Mouse (Mus musculus): ENCODE data around the gene Rnf113a2.

The Rnf113a2 gene

DNA sequence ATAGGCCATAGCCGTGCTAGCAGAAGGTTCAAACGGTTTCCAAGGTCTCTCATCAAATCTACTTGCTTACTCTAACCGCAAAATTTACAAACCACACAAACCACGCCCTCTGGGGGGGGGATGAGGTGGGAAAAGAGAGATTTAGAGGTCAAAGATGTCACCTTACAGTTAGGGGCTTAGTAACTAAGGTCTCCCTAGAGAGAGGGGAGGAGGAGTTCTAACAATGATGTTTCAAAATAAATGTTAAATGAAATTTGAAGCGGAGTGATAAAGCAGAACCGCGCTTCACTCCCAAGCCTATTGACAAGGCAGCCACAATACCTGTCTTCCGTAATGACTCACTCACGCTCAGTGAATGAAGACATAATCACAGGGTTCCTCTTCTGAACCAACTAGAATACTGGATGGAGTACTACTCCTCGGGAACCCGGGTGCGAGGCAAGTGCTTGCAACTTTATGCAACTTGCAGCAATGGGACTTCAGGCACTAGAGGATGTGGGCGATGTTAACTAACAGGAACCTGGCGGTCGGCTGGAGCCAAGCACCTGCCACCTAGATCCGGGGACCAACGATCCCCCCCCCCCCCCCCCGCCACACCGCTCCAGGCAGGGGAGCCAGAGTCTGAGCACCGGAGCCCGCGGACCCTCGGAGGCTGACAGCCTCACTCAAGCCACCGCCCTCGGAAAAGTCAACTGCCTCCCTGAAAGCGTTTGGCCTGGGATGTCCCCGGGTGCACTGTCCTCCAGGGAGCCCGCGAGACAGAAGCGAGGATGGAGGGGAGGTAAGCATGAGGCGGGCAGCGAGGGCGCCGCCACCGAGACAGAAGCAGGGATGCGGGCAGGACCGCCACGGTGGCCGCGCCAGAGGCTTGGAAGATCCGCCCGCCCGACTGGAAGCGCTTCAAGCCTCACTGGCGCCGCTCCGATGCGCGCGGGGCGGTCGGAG lies 8.8 kb upstream of the Rnf113a2 start:
- in situ Hi-C loops (cut with MboI): no loop called here

DNA sequence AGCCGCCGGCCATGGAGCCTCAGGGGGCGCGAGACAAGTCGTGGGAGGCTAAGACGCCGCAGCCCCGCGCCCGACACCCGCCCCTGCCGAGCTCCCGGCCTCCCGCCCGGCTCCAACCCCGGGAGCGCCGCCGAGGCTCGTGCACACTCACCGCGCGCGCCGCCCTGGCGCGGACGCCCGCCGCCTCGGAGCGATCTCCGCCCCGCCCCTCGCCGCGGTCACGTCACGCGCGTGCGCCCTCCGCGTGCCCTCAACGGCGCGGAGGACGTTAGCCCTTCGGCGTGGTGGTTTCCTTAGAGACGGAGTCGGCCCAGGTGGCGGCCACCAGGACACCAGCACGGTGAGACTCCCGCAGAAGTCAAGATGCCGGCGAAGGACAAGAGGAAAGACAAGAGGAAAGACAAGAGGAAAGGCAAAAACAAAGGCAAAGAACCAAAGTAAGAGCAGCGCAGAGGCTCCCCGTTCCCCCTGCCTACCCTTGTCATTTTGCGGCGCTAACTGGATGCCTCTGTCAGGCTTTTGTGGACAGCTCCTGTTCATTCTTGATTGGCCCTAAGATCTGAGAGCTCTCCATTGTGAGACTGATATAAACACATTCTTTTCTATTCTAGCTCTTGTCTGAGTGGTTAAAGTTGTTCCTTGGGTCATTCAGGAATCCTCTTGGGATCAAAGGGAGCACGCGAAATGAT lies 8.0 kb upstream of the Rnf113a2 start, which contains the start of the genes Entpd5 and Bbof1:
TSS of gene Entpd5 (minus strand) at position 211 of the 689 bp plus-strand sequence.
TSS of gene Bbof1 (plus strand) at position 253 of the 689 bp plus-strand sequence.
- in situ Hi-C loops (cut with MboI): no loop called here

DNA sequence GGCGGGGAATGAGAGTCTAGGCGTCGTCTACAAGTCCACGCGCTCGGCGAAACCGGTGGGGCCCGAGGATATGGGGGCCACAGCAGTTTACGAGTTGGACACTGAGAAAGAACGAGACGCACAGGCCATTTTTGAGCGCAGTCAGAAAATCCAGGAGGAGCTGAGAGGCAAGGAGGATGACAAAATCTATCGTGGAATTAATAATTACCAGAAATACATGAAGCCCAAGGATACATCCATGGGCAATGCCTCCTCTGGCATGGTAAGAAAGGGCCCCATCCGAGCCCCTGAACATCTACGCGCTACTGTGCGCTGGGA lies 568 bp downstream of the Rnf113a2 start:
- in situ Hi-C loops (cut with MboI): loop anchor here (5.0 kb wide), 1 partner anchor 35 kb away; the partner anchor contains the start of genes Aldh6a1 and Lin52

GRCm38 (mm10) chr12:84423990-84424389 lies 7.0 kb downstream of the Rnf113a2 start:
- in situ Hi-C loops (cut with MboI): no loop called here

GRCm38 (mm10) chr12:84429825-84430224 lies 12.8 kb downstream of the Rnf113a2 start:
- in situ Hi-C loops (cut with MboI): no loop called here

DNA sequence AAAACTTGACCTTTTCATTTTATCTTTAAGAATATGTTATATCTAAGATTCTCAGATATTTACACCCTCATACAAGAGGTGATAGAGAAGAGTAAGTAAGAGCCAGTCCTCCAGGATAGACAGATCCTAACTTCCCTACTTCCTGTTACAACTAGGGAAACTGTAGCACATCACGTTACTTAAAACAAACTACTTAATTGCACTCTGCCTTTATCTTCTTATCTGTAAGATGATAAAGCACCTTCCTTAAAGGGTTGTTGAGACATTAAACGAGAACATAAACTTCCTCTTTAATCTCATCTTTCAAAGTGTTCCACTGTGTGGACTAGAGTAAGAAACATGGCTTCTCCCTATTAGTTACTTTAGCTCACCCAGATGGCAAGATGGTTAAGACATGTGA lies 21.7 kb downstream of the Rnf113a2 start:
- in situ Hi-C loops (cut with MboI): no loop called here

GRCm38 (mm10) chr12:84442526-84442925 lies 25.5 kb downstream of the Rnf113a2 start:
- in situ Hi-C loops (cut with MboI): no loop called here

GRCm38 (mm10) chr12:84447386-84447785 lies 30.4 kb downstream of the Rnf113a2 start:
- in situ Hi-C loops (cut with MboI): no loop called here

DNA sequence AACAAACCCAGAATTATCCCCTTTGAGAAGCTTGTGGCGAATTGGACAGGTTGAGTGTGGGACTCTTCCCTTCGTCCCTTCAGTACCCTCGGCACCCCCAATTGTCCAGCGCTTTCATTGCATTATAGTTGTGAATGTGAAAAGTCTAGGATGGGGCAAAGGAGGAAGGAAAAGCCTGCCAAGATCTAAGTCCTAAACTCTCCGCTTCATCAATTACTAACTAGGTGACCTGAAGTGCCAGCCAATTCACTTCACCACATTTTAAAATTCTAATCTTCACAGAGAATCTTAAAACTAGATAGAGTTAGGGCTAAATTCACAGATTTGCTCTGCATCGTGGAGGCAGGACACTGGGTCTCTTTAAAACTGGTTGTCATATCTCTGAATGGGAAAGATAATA lies 31.2 kb downstream of the Rnf113a2 start:
- in situ Hi-C loops (cut with MboI): no loop called here

DNA sequence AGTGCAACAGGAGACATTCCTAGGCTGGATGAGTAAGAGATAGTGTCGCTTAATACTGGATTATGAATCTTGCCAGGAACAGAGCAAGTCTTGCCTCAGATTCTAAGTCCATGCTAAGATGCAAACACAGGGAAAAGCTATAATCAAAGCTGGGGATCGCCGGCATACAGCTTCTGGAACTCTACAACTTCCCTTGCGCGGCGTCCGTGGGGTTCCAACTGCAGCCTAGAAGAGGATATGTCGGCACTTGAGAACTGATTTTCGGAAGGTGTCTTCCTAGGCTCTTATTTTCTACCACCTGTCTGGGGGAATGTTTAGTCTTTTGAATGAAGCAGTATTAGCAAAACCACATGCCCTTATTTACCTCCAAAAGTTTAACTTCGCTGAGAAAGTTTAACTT lies 32.9 kb downstream of the Rnf113a2 start:
- in situ Hi-C loops (cut with MboI): loop anchor here (5.0 kb wide), 1 partner anchor 33 kb away; the partner anchor contains the start of gene Rnf113a2

DNA sequence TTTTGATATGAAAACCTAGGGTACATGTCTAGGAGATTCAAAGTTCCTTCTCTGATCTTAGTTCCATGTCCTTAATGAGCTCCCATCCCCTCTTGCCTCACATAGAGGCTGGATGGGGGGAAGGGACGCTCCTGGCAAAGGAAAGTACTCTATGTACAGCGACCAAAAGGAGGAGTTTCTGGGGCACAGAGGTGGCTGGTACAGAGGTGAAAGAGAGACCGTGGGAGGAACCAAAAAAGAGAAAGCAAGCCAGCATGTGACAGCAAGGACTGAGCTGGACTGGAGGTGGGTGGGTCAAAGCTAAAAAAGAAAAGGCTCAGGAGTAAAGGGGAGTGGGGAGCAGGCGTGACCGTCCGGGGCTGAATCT lies 33.3 kb downstream of the Rnf113a2 start:
- in situ Hi-C loops (cut with MboI): loop anchor here (5.0 kb wide), 1 partner anchor 33 kb away; the partner anchor contains the start of gene Rnf113a2

GRCm38 (mm10) chr12:84450718-84451646 lies 34.0 kb downstream of the Rnf113a2 start, which contains the start of the genes Aldh6a1 and Lin52:
Gene Aldh6a1, minus strand, starts transcription at chr12:84451004.
Gene Lin52, plus strand, starts transcription at chr12:84451422.
- in situ Hi-C loops (cut with MboI): loop anchor here (5.0 kb wide), 1 partner anchor 34 kb away; the partner anchor contains the start of gene Rnf113a2

DNA sequence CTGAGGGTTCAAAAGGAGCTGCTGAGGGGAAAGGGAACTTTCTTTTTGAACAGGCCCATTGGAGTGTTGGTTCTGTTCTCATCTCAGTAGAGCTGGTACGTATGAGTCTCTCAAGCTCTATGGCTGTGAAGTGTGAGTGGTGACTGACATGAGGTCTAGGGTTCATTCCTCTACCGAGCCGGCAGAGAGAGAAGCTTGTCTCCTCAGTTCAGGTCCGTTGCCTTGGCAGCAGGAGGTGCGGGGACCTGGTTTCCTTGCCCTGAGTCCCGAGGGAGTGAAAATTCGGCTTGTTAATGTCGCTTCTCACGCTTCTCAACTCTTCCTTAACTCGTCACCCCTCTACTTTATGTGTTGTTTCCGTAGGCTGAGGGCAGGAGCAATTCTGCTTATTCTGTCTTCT lies 34.8 kb downstream of the Rnf113a2 start:
- in situ Hi-C loops (cut with MboI): loop anchor here (5.0 kb wide), 1 partner anchor 34 kb away; the partner anchor contains the start of gene Rnf113a2

DNA sequence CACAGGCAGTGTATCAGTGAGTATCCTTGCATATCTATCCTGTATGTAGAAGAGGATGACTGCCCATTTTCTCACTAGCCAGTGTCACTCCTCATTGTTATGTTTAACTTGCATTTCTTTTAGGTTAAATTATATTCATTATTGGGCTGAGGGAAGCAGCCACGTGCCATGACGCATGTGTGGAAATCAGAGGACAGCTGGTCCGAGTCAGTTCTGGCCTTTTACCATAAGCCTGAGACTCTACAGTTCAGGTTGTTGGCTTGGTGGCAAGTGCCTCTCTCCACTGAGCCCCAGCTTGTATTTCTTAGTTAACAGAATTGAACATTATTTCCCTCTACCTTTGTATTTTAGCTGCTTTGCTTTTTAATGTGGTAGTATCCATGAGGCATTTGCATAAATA lies 39.9 kb downstream of the Rnf113a2 start:
- in situ Hi-C loops (cut with MboI): no loop called here

DNA sequence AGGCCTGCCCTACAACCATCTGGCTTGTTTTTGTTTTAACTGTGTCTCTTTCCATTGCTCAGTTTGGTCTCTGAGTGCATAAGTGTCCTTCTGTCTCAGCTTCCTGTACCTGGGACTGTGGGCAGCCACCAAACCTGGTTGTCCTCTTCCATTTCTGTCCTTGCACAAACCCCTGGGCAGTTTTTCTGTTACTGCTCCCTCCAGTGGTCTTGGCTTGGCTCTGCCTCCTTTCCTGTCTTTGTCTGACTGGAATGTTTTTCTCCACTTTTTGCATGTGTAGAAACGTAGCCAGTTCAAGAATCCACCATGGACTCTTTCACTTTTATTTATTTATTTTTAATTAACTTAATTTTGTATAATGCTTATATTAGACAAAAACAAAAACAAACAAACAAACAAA lies 42.8 kb downstream of the Rnf113a2 start:
- in situ Hi-C loops (cut with MboI): no loop called here

DNA sequence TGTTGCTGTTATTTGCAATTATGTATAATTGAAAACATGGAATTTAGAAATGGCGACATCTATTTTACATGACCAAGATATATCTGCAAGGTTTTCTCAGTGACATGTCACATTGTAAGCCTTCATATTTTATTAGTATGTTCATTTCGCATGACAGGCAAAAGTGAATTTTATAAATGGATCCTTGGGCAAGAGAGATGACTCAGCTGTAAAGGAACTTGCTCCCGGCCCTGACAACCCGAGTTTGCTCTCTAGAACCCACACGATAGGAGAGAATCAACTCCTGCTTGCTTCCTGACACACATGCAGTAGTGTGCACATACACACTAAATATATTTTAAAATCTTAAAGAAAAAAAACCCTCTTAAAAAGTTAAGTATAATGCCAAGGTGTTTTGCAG lies 44.4 kb downstream of the Rnf113a2 start:
- in situ Hi-C loops (cut with MboI): no loop called here

DNA sequence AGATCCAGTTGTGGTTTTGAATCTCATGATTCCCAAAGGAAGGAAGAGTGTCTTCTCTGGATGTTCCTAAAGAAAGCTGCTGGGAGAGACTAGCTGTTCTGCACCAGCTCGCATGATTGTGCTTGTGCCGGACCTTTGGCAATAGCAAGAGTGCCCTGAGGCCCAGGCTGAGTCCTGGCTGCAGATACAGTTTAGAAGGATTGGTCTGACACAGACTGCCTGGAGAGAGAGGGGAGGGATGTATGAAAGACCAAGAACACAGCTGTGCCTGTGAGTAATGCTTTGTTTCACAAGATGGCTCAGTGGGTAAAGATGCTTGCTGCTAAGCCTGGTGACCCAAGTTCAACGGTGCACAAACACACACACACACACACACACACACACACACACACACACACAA lies 45.9 kb downstream of the Rnf113a2 start:
- in situ Hi-C loops (cut with MboI): no loop called here

Data from mature B cell (primary cell).